Mouse (Mus musculus) testis, adult 2 months (tissue): Measurements from ENCODE around the gene Alk. TPM values are rescaled to one million over a fixed set of nuclear protein-coding genes. Genes with fewer than 3 reads are reported as not detected.

Source experiments
- H3K27ac ChIP-seq: fragments of 200-500 bp; 2 replicates; pipeline ENCODE4 v1.5.1; 2012; ENCODE audit warnings: low read depth, low read length; ENCODE audit not compliant: control insufficient read depth, insufficient read depth
- H3K27me3 ChIP-seq: fragments of 200-500 bp; 2 replicates; pipeline ENCODE4 v1.6.1; 2012; ENCODE audit warnings: mild to moderate bottlenecking, low read length, moderate library complexity; ENCODE audit not compliant: control insufficient read depth, insufficient read depth
- H3K36me3 ChIP-seq: fragments of 200-500 bp; 2 replicates; pipeline ENCODE4 v1.6.1; 2012; ENCODE audit warnings: mild to moderate bottlenecking, low read length; ENCODE audit not compliant: control insufficient read depth, insufficient read depth
- H3K4me1 ChIP-seq: fragments of 200-500 bp; 2 replicates; pipeline ENCODE4 v1.6.1; 2012; ENCODE audit warnings: low read length; ENCODE audit not compliant: control insufficient read depth, insufficient read depth
- H3K4me3 ChIP-seq: fragments of 200-500 bp; 2 replicates; pipeline ENCODE4 v1.5.1; 2012; ENCODE audit warnings: low read depth, mild to moderate bottlenecking, low read length, moderate library complexity, mixed read lengths; ENCODE audit not compliant: control insufficient read depth
- CTCF ChIP-seq: fragments of 200-500 bp; IDR thresholded peaks from 2 replicates; pipeline ENCODE4 v1.5.1; 2012; ENCODE audit warnings: low read depth, mild to moderate bottlenecking, inconsistent platforms, low read length, moderate library complexity; ENCODE audit not compliant: control insufficient read depth, insufficient read depth, insufficient replicate concordance
- POLR2A ChIP-seq: fragments of 200-500 bp; IDR thresholded peaks from 2 replicates; pipeline ENCODE4 v1.6.1; 2012; ENCODE audit warnings: low read depth, mild to moderate bottlenecking, inconsistent platforms, low read length, moderate library complexity; ENCODE audit not compliant: control insufficient read depth
- polyA plus RNA-seq: library from polyadenylated mRNA; depleted of rRNA; stranded (reverse); fragments of >200 nt; gene quantifications from 2 replicates; pipeline ENCODE4 v1.2.3, GENCODE M21; 2012

The Alk gene
- polyA plus RNA-seq, 1 experiment: 0.54 TPM

GRCm38 (mm10) chr17:72445204-72446177, 158.9 kb downstream of the Alk start:
- no peak overlapping the region for H3K4me3 ChIP-seq
- TF ChIP-seq POLR2A (no peak), CTCF (no peak)
- no peak overlapping the region for H3K27ac ChIP-seq
- no peaks in the 10 kb centered on the region for H3K4me1 ChIP-seq
- no peaks in the 10 kb centered on the region for H3K27me3 ChIP-seq
- H3K36me3 ChIP-seq: no peaks in the 10 kb centered on the region

DNA sequence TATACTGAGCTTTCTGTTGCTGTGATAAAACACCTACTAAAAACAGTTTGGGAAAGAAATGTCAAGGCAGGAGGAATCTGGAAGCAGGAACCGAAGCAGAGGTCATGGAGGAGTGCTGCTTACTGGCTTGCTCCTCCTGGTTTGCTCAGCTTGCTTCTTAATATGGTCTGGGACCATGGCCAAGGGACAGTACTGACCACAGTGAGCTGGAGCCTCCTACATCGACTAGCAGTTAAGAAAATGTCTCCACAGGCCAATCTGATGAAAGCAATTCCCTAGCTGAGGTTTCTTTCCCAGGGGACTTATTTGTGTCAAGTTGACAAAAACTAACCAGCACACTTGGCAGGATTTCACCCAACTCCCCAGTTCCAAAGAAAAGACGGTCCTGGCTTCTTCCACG, 187.0 kb downstream of the Alk start:
- Histone ChIP-seq H3K27ac (no peak overlapping the region), H3K27me3 (no peaks in the 10 kb centered on the region), H3K4me3 (no peak overlapping the region), H3K36me3 (no peaks in the 10 kb centered on the region), H3K4me1 (no peaks in the 10 kb centered on the region)
- TF ChIP-seq POLR2A (no peak), CTCF (no peak)

DNA sequence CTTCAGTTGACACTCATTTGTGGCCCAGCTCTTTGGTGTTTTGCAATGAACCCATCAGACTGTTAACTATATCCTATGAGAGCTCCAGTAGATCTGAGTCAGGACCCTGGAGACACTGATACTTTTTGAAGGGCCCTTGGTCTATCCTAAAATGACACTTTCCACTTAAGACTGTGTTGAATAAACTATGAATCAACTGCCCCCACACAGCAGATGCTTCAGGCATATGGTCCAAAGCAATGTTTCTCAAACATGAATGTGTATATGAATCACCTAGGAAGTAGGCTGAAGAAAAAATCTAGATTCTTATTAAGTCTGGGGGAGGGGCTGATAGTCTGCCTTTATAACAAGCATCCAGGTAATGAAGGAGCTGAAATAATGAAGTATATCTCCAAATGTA, 189.8 kb downstream of the Alk start:
- Histone ChIP-seq H3K27ac (no peak overlapping the region), H3K4me1 (no peaks in the 10 kb centered on the region), H3K27me3 (no peaks in the 10 kb centered on the region), H3K4me3 (no peak overlapping the region), H3K36me3 (no peaks in the 10 kb centered on the region)
- TF ChIP-seq CTCF (no peak), POLR2A (no peak)

- Histone ChIP-seq H3K4me3 (no peak overlapping the region), H3K36me3 (no peaks in the 10 kb centered on the region), H3K27me3 (no peaks in the 10 kb centered on the region), H3K4me1 (no peaks in the 10 kb centered on the region), H3K27ac (no peak overlapping the region)
- TF ChIP-seq POLR2A: no peak
These were observed 199.6 kb downstream of the Alk start for GRCm38 (mm10) chr17:72404813-72405212.

DNA sequence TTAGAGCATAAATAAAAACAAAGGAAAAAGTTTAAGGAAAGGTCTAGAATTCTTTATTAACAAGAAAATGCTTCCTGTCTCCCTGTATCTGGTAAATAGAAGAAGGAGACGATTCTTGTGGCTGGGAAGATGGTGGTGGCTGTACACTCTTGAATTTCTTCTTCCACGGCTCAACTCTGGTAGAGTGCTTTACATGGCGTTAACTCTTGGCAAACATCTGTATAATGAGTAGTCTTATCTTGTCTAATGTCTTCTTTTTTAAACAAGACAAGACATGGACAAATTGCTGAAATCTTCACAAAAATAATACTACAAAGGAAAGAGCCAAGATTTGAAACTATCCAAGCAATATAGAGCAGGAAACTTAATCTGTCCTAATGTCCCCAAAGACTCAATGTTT, 202.6 kb downstream of the Alk start:
- H3K27me3 ChIP-seq: no peaks in the 10 kb centered on the region
- TF ChIP-seq CTCF (no peak), POLR2A (no peak)
- no peaks in the 10 kb centered on the region for H3K4me1 ChIP-seq
- no peaks in the 10 kb centered on the region for H3K36me3 ChIP-seq
- no peak overlapping the region for H3K4me3 ChIP-seq
- H3K27ac ChIP-seq: no peak overlapping the region

DNA sequence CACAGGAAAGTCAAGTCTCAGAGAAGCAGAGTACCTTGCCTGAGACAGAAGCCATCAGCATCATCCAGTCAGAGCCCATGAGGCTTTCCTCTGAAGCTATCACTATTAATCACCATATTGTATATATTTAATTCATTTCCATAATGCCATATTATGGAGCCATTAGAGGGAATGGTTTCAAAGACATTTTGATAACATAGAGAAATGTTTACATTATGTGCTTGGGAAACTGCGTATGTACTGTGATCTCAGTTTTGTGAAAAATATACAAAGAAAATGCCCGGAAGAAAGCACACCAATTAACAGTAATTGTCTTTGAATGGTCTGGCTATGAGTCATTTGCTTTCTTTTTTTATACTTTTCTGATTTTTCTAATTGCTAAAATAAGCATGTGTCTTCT, 203.1 kb downstream of the Alk start:
- Histone ChIP-seq H3K27ac (no peak overlapping the region), H3K4me1 (no peaks in the 10 kb centered on the region), H3K36me3 (no peaks in the 10 kb centered on the region), H3K4me3 (no peak overlapping the region), H3K27me3 (no peaks in the 10 kb centered on the region)
- TF ChIP-seq POLR2A (no peak), CTCF (no peak)

- TF ChIP-seq POLR2A (no peak), CTCF (no peak)
- no peaks in the 10 kb centered on the region for H3K36me3 ChIP-seq
- H3K4me1 ChIP-seq: no peaks in the 10 kb centered on the region
- no peaks in the 10 kb centered on the region for H3K27me3 ChIP-seq
- H3K27ac ChIP-seq: no peak overlapping the region
- H3K4me3 ChIP-seq: no peak overlapping the region
These were observed 204.9 kb downstream of the Alk start for GRCm38 (mm10) chr17:72399331-72400059.
